Mouse (Mus musculus): ENCODE results near the gene Atxn1.

DNA sequence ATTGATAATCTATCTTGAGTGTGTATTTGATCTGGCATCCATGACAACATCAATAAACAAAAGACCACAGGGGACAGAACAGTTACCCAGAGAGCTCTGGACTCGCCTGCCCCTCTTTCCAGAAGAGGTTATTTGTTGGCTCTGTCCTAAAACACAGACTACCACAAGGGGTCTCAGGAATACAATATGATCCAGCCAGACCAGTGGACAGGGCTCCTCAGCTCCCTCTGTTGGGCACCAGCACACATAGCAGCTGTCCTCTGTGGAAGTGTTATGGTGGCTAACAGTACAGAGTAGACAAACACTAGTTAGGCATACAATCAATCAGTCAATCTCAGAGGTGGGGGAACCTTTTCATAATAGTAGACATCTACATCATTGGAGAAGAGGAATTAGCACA lies 12.1 kb upstream of the Atxn1 start:
- TF ChIP-seq E2F4 (IDR thresholded peaks at IDR 0.05; ENCODE audit: insufficient read depth) (no peak), POLR2A (IDR thresholded peaks at IDR 0.05; ENCODE audit: insufficient read length, low read depth) (no peak), USF1 (IDR thresholded peaks at IDR 0.05; ENCODE audit: low read depth) (no peak), POLR2AphosphoS2 (IDR thresholded peaks at IDR 0.05; ENCODE audit: insufficient read length, low read depth) (no peak), MAX (IDR thresholded peaks at IDR 0.05; ENCODE audit: low read depth) (no peak), MYOG (IDR thresholded peaks at IDR 0.05; ENCODE audit: control insufficient read depth in 1 of 3, insufficient read depth in 1 of 3, insufficient read length in 2 of 3, low read depth in 2 of 3) (no peak), TCF12 (IDR thresholded peaks at IDR 0.05; ENCODE audit: insufficient read depth, poor library complexity, severe bottlenecking) (no peak), MYOD1 (IDR thresholded peaks at IDR 0.05; ENCODE audit: control insufficient read depth in 1 of 3, insufficient read length in 2 of 3, low read depth in 2 of 3) (peak in 1 of 3 experiments; percentile 10), TCF3 (IDR thresholded peaks at IDR 0.05; ENCODE audit: insufficient read length, low read depth) (no peak), SRF (IDR thresholded peaks at IDR 0.05; ENCODE audit: control insufficient read depth, insufficient read length, low read depth) (no peak)

Data from myocyte (in vitro differentiated cells).